Mouse (Mus musculus): Measurements from ENCODE around the gene Hs6st3. TPM values are rescaled to one million over a fixed set of nuclear protein-coding genes. Genes with fewer than 3 reads are reported as not detected.

The Hs6st3 gene
- not detected in 2 replicates for polyA plus RNA-seq (2015; fragmentation: Nextera tagmentation; extraction: Ambion mirVana)

GRCm38 (mm10) chr14:119137906-119138785, at the start of gene Hs6st3:
Gene Hs6st3, plus strand, starts transcription at chr14:119138341.

GRCm38 (mm10) chr14:119098851-119099569, 39.1 kb upstream of the Hs6st3 start, which contains the start of gene Uggt2:
Gene Uggt2, minus strand, starts transcription at chr14:119099430.

Other genes with a start within 250 kb of the Hs6st3 start
- 6.8 and 6.9 TPM in 2 replicates for gene Dzip1, start 212.9 kb upstream of the Hs6st3 start, polyA plus RNA-seq (2015; fragmentation: Nextera tagmentation; extraction: Ambion mirVana)
- 30.5 and 37.8 TPM in 2 replicates for gene Dnajc3, start 200.4 kb upstream of the Hs6st3 start, polyA plus RNA-seq (2015; fragmentation: Nextera tagmentation; extraction: Ambion mirVana)
- gene Uggt2, start 38.9 kb upstream of the Hs6st3 start, polyA plus RNA-seq (2015; fragmentation: Nextera tagmentation; extraction: Ambion mirVana), result 4.2 and 5.3 TPM in 2 replicates

All from urinary bladder, postnatal 0 days (tissue).